Mouse (Mus musculus) E14TG2a.4 (cell line): Measurements from ENCODE around the gene Ninj1.

ENCODE experiments used
- CTCF ChIP-seq: conservative IDR thresholded peaks from 2 replicates; pipeline ENCODE4 v1.5.1; 2014; ENCODE audit warnings: low read length
- NANOG ChIP-seq: IDR thresholded peaks from 2 replicates; pipeline ENCODE4 v1.6.1; 2014; ENCODE audit warnings: borderline replicate concordance, low read length, mixed read lengths
- POU5F1 ChIP-seq: IDR thresholded peaks from 2 replicates; pipeline ENCODE4 v1.6.1; 2014; ENCODE audit warnings: low read length, borderline replicate concordance

DNA sequence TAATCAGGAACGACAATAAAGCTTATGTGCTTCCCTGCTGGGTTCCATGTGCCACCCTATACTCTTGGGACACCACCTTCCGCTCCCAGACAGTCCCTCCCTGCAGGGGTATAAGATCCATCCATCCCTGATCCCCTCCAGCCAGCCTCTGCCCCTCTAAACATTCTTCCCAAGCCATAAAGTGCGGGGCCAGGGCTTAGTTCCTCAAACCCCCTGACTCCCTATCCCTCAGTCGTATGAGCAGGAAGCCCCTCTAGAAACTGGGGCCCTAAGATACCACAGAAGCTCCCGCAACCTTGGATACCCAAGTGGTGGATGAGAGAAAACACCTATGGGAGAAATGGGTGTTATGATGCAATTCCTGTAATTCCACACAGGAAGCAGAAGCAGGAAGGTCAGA, 8.9 kb downstream of the Ninj1 start:
- TF ChIP-seq CTCF (no peak), POU5F1 (no peak), NANOG (no peak)
